Mouse (Mus musculus) heart, embryonic 13.5 days (tissue): ENCODE measurements at regions not wholly inside any gene's neighbourhood (a gene's known extent, or its start where the extent isn't known, plus 50 kb on each side); places are given as distances from the start of the nearest gene placed in this dataset.

Experiments used
- ATAC-seq: fragments of 200-750 bp; cut with Nextera tagmentation; 2 replicates; pipeline ENCODE4 v1.8.0; 2017; ENCODE audit warnings: moderate TSS enrichment; ENCODE audit not compliant: insufficient number of reproducible peaks, low FRiP score, low TSS enrichment; ENCODE audit errors: extremely low read depth
- H3K27ac ChIP-seq: fragments of 300-500 bp; sonication (generic); replicated peaks from 2 replicates; pipeline ENCODE4 v1.5.1; 2015; ENCODE audit warnings: moderate library complexity, mild to moderate bottlenecking, inconsistent platforms
- H3K27me3 ChIP-seq: fragments of 300-500 bp; sonication (generic); replicated peaks from 2 replicates; pipeline ENCODE4 v1.6.1; 2015; ENCODE audit warnings: mild to moderate bottlenecking, inconsistent platforms
- H3K36me3 ChIP-seq: fragments of 300-500 bp; sonication (generic); 2 replicates; pipeline ENCODE4 v1.6.1; 2015; ENCODE audit warnings: mild to moderate bottlenecking, inconsistent platforms
- H3K4me1 ChIP-seq: fragments of 300-500 bp; sonication (generic); 2 replicates; pipeline ENCODE4 v1.6.1; 2015; ENCODE audit warnings: inconsistent platforms
- H3K4me2 ChIP-seq: fragments of 300-500 bp; sonication (generic); 2 replicates; pipeline ENCODE4 v1.6.1; 2015; ENCODE audit warnings: inconsistent platforms, mild to moderate bottlenecking, moderate library complexity
- H3K4me3 ChIP-seq: fragments of 300-500 bp; sonication (generic); 2 replicates; pipeline ENCODE4 v1.5.1; 2015; ENCODE audit warnings: moderate library complexity, mild to moderate bottlenecking, inconsistent platforms
- H3K9ac ChIP-seq: fragments of 300-500 bp; sonication (generic); 2 replicates; pipeline ENCODE4 v1.6.1; 2015; ENCODE audit warnings: inconsistent platforms, mild to moderate bottlenecking, moderate library complexity
- H3K9me3 ChIP-seq: fragments of 300-500 bp; sonication (generic); 2 replicates; pipeline ENCODE4 v1.6.1; 2016; ENCODE audit warnings: inconsistent platforms
- WGBS: fragments of 180-500 bp; shearing (Covaris S2); methylation state at CpG from one replicate; pipeline ENCODE4 v1.1.7; 2015; ENCODE audit warnings: mixed read lengths; 5-methylcytosine and 5-hydroxymethylcytosine counted together

- no peak overlapping the region for H3K4me3 ChIP-seq
- H3K36me3 ChIP-seq: no peaks in the 10 kb centered on the region
- no peak for ATAC-seq
- H3K27ac ChIP-seq: no peak overlapping the region
- no peaks in the 10 kb centered on the region for H3K4me1 ChIP-seq
- no peak overlapping the region for H3K9ac ChIP-seq
- no peaks in the 10 kb centered on the region for H3K27me3 ChIP-seq
- 45% methylated on average over 13 of the region's 13 CpGs for WGBS
- H3K4me2 ChIP-seq: no peak overlapping the region
- no peaks in the 10 kb centered on the region for H3K9me3 ChIP-seq
Observed at GRCm38 (mm10) chr16:64068787-64069673, 205.1 kb upstream of the Epha3 start.

GRCm38 (mm10) chr16:64062584-64062983 is 198.6 kb upstream of the Epha3 start:
- H3K9me3 ChIP-seq: no peaks in the 10 kb centered on the region
- H3K4me3 ChIP-seq: no peak overlapping the region
- H3K9ac ChIP-seq: no peak overlapping the region
- H3K27ac ChIP-seq: no peak overlapping the region
- H3K4me2 ChIP-seq: no peak overlapping the region
- no peak for ATAC-seq
- H3K27me3 ChIP-seq: no peaks in the 10 kb centered on the region
- 76% methylated on average over 4 of the region's 4 CpGs for WGBS
- H3K36me3 ChIP-seq: no peaks in the 10 kb centered on the region
- no peaks in the 10 kb centered on the region for H3K4me1 ChIP-seq

GRCm38 (mm10) chr16:64058712-64059111 is 194.7 kb upstream of the Epha3 start:
- WGBS: 68% methylated on average over 8 of the region's 8 CpGs

GRCm38 (mm10) chr16:64054346-64054745 is 190.4 kb upstream of the Epha3 start:
- H3K4me1 ChIP-seq: no peaks in the 10 kb centered on the region
- no peak overlapping the region for H3K9ac ChIP-seq
- H3K4me3 ChIP-seq: no peak overlapping the region
- ATAC-seq: no peak
- 63% methylated on average over 1 of the region's 1 CpGs for WGBS
- H3K9me3 ChIP-seq: no peaks in the 10 kb centered on the region
- H3K27ac ChIP-seq: no peak overlapping the region
- H3K36me3 ChIP-seq: no peaks in the 10 kb centered on the region
- H3K4me2 ChIP-seq: no peak overlapping the region
- no peaks in the 10 kb centered on the region for H3K27me3 ChIP-seq

More at GRCm38 (mm10) chr16:64058712-64059111, 194.7 kb upstream of the Epha3 start:
- Histone ChIP-seq H3K9me3 (no peaks in the 10 kb centered on the region), H3K36me3 (no peaks in the 10 kb centered on the region), H3K27ac (no peak overlapping the region), H3K4me3 (no peak overlapping the region), H3K4me1 (no peaks in the 10 kb centered on the region), H3K27me3 (no peaks in the 10 kb centered on the region), H3K9ac (no peak overlapping the region), H3K4me2 (no peak overlapping the region)
- no peak for ATAC-seq

- no peaks in the 10 kb centered on the region for H3K9me3 ChIP-seq
- no peak overlapping the region for H3K9ac ChIP-seq
- no peaks in the 10 kb centered on the region for H3K36me3 ChIP-seq
- ATAC-seq: no peak
- no peaks in the 10 kb centered on the region for H3K27me3 ChIP-seq
- H3K27ac ChIP-seq: no peak overlapping the region
- no peak overlapping the region for H3K4me2 ChIP-seq
- WGBS: 64% methylated on average over 1 of the region's 1 CpGs
- no peaks in the 10 kb centered on the region for H3K4me1 ChIP-seq
- H3K4me3 ChIP-seq: no peak overlapping the region
Observed at GRCm38 (mm10) chr16:64048026-64048425, 184.1 kb upstream of the Epha3 start.

- no peak overlapping the region for H3K4me3 ChIP-seq
- peak overlapping the region; percentile 54; the same call in 1 of the 2 replicates for H3K27ac ChIP-seq
- no peaks in the 10 kb centered on the region for H3K36me3 ChIP-seq
- no peak overlapping the region for H3K9ac ChIP-seq
- no peaks in the 10 kb centered on the region for H3K27me3 ChIP-seq
- ATAC-seq: no peak
- H3K4me1 ChIP-seq: no peaks in the 10 kb centered on the region
- no peaks in the 10 kb centered on the region for H3K9me3 ChIP-seq
- H3K4me2 ChIP-seq: peak overlapping the region; percentile 39
- 34% methylated on average over 10 of the region's 10 CpGs for WGBS
Observed at GRCm38 (mm10) chr16:64033049-64033448, 169.1 kb upstream of the Epha3 start.

GRCm38 (mm10) chr16:64023981-64024380 is 160.0 kb upstream of the Epha3 start:
- no peak for ATAC-seq

GRCm38 (mm10) chr16:64000884-64001283 is 136.9 kb upstream of the Epha3 start:
- H3K4me1 ChIP-seq: no peaks in the 10 kb centered on the region
- WGBS: 82% methylated on average over 5 of the region's 5 CpGs
- H3K9ac ChIP-seq: no peak overlapping the region
- H3K27ac ChIP-seq: no peak overlapping the region
- H3K9me3 ChIP-seq: no peaks in the 10 kb centered on the region
- ATAC-seq: no peak
- no peaks in the 10 kb centered on the region for H3K36me3 ChIP-seq
- H3K4me3 ChIP-seq: no peak overlapping the region
- no peak overlapping the region for H3K4me2 ChIP-seq
- no peaks in the 10 kb centered on the region for H3K27me3 ChIP-seq

More at GRCm38 (mm10) chr16:64023981-64024380, 160.0 kb upstream of the Epha3 start:
- Histone ChIP-seq H3K9ac (no peak overlapping the region), H3K27me3 (no peaks in the 10 kb centered on the region), H3K36me3 (no peaks in the 10 kb centered on the region), H3K4me3 (no peak overlapping the region), H3K27ac (no peak overlapping the region), H3K4me2 (no peak overlapping the region), H3K9me3 (no peaks in the 10 kb centered on the region), H3K4me1 (0 out of 2 replicates have a peak, but pooled peaks cover 3% of the 10 kb centered on the region)

- H3K4me1 ChIP-seq: no peaks in the 10 kb centered on the region
- no peak overlapping the region for H3K9ac ChIP-seq
- 83% methylated on average over 2 of the region's 2 CpGs for WGBS
- no peaks in the 10 kb centered on the region for H3K27me3 ChIP-seq
- H3K4me2 ChIP-seq: no peak overlapping the region
- no peak overlapping the region for H3K27ac ChIP-seq
- no peaks in the 10 kb centered on the region for H3K36me3 ChIP-seq
- H3K9me3 ChIP-seq: no peaks in the 10 kb centered on the region
- ATAC-seq: no peak
- H3K4me3 ChIP-seq: no peak overlapping the region
Observed at GRCm38 (mm10) chr16:63967407-63967806, 103.4 kb upstream of the Epha3 start.

GRCm38 (mm10) chr16:63960786-63961185 is 96.8 kb upstream of the Epha3 start:
- H3K4me2 ChIP-seq: no peak overlapping the region
- no peak for ATAC-seq
- 69% methylated on average over 1 of the region's 1 CpGs for WGBS
- H3K9me3 ChIP-seq: no peaks in the 10 kb centered on the region
- H3K27me3 ChIP-seq: no peaks in the 10 kb centered on the region
- H3K4me3 ChIP-seq: no peak overlapping the region
- H3K9ac ChIP-seq: no peak overlapping the region
- H3K36me3 ChIP-seq: no peaks in the 10 kb centered on the region
- no peak overlapping the region for H3K27ac ChIP-seq
- no peaks in the 10 kb centered on the region for H3K4me1 ChIP-seq

GRCm38 (mm10) chr16:63958154-63958553 is 94.2 kb upstream of the Epha3 start:
- Histone ChIP-seq H3K4me1 (no peaks in the 10 kb centered on the region), H3K27ac (no peak overlapping the region), H3K9me3 (no peaks in the 10 kb centered on the region), H3K4me3 (no peak overlapping the region), H3K4me2 (no peak overlapping the region), H3K36me3 (no peaks in the 10 kb centered on the region), H3K9ac (no peak overlapping the region), H3K27me3 (no peaks in the 10 kb centered on the region)
- WGBS: 72% methylated on average over 6 of the region's 6 CpGs
- no peak for ATAC-seq

GRCm38 (mm10) chr16:63925195-63925594 is 61.2 kb upstream of the Epha3 start:
- Histone ChIP-seq H3K4me2 (no peak overlapping the region), H3K27me3 (no peaks in the 10 kb centered on the region), H3K4me1 (no peaks in the 10 kb centered on the region), H3K4me3 (no peak overlapping the region), H3K9ac (no peak overlapping the region), H3K36me3 (no peaks in the 10 kb centered on the region), H3K27ac (no peak overlapping the region), H3K9me3 (no peaks in the 10 kb centered on the region; the same call in 1 of the 2 replicates)
- ATAC-seq: no peak
- WGBS: 59% methylated on average over 3 of the region's 3 CpGs
